Mouse (Mus musculus): ENCODE data around the gene Brf1.

GRCm38 (mm10) chr12:113042543-113042942, 42.0 kb upstream of the Brf1 start:
- no peak for TF ChIP-seq CTCF (IDR thresholded peaks at IDR 0.05; ENCODE audit: low read depth, low read length)
- TF ChIP-seq POLR2A (IDR thresholded peaks at IDR 0.05; ENCODE audit: insufficient read depth, low read length) = no peak
